Mouse (Mus musculus) G1E (cell line): ENCODE data around the gene Pla2g2c. TPM values are rescaled to one million over a fixed set of nuclear protein-coding genes. Genes with fewer than 3 reads are reported as not detected.

Experiments used
- ATAC-seq: 2 replicates; pipeline ENCODE4 v1.8.0; 2016; ENCODE audit warnings: mild to moderate bottlenecking; ENCODE audit not compliant: insufficient number of reproducible peaks, poor library complexity, low FRiP score, severe bottlenecking; ENCODE audit errors: extremely low read depth
- DNase-seq: peaks from one replicate; pipeline ENCODE4 v3.0.0; 2012; ENCODE audit warnings: low spot score
- H3K27me3 ChIP-seq: 2 replicates; pipeline ENCODE4 v1.6.1; 2012; ENCODE audit warnings: mild to moderate bottlenecking, low read length, inconsistent platforms; ENCODE audit not compliant: insufficient read depth
- H3K36me3 ChIP-seq: replicated peaks from 2 replicates; pipeline ENCODE3; 2012; ENCODE audit warnings: mild to moderate bottlenecking, inconsistent platforms
- H3K4me1 ChIP-seq: 2 replicates; pipeline ENCODE4 v1.6.1; 2012; ENCODE audit warnings: low read depth, low read length, inconsistent platforms, mixed read lengths; ENCODE audit not compliant: insufficient read depth
- H3K4me3 ChIP-seq: 2 replicates; pipeline ENCODE4 v1.5.1; 2012; ENCODE audit warnings: low read depth, mild to moderate bottlenecking, inconsistent platforms, low read length, moderate library complexity, mixed read lengths
- H3K9me3 ChIP-seq: replicated peaks from 2 replicates; pipeline ENCODE4 v1.6.1; 2012; ENCODE audit warnings: inconsistent platforms
- CTCF ChIP-seq: IDR thresholded peaks from 2 replicates; pipeline ENCODE4 v1.5.1; 2012; ENCODE audit warnings: low read depth, low read length, inconsistent platforms, mixed read lengths
- GATA1 ChIP-seq: IDR thresholded peaks from 2 replicates; pipeline ENCODE4 v1.6.1; 2012; ENCODE audit warnings: borderline replicate concordance, low read length, inconsistent platforms, mixed read lengths
- GATA2 ChIP-seq: IDR thresholded peaks from 2 replicates; pipeline ENCODE4 v1.6.1; 2012; ENCODE audit warnings: low read depth, low read length, inconsistent platforms, borderline replicate concordance
- POLR2AphosphoS5 ChIP-seq: IDR thresholded peaks from 2 replicates; pipeline ENCODE4 v1.6.1; 2012; ENCODE audit warnings: low read depth, low read length, inconsistent platforms; ENCODE audit not compliant: insufficient replicate concordance
- TAL1 ChIP-seq: conservative IDR thresholded peaks from 2 replicates; pipeline ENCODE4 v1.6.1; 2012; ENCODE audit warnings: low read depth, low read length, inconsistent platforms, mixed read lengths
- polyA plus RNA-seq: library from polyadenylated mRNA; stranded (reverse); fragments of >175 nt; gene quantifications from 2 replicates; pipeline ENCODE4 v1.2.3, GENCODE M21; 2012
- total RNA-seq, 2 experiments: library from RNA; stranded (forward) in 1 of 2; stranded (reverse) in 1 of 2; fragments of 200-1000 nt in 1 of 2; fragments of >200 nt in 1 of 2; fragmentation: Nextera tagmentation in 1 of 2; gene quantifications; 2 replicates each; pipeline ENCODE4 v1.2.3; 2014 to 2017

Pla2g2c gene
- total and polyA plus RNA-seq, 3 experiments = 0.16 TPM; not detected in 2

DNA sequence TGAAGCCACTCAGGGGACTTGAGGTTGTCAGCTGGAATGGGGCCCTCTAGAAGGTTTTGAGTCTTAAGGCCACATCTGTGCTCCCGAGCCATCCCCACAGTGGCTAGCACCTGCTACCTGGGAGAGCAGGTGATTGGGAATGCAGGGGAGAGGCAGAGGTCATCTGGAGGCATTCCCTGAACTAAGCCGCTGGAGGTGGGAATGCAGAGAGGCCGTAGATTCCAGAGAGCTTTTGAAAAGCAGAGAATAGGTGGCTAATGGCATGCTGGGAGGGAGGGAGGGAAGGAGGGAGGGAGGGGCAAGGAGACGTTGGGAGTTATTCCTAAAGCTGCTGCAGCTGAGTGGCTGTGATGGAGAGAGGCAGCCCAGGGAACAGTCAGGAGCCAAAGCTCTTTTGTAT is 34.0 kb upstream of the Pla2g2c start:
- no peak for TF ChIP-seq CTCF
- no peak for TF ChIP-seq GATA2
- TF ChIP-seq GATA1 = no peak
- TF ChIP-seq TAL1 = no peak
- TF ChIP-seq POLR2AphosphoS5 = no peak
- DNase-seq (no peak), ATAC-seq (no peak)
- peaks cover 51% of the 10 kb centered on the region for H3K9me3 ChIP-seq
- H3K27me3 ChIP-seq = no peaks in the 10 kb centered on the region
- H3K36me3 ChIP-seq = no peaks in the 10 kb centered on the region
- H3K4me3 ChIP-seq = no peak overlapping the region
- H3K4me1 ChIP-seq = no peaks in the 10 kb centered on the region

DNA sequence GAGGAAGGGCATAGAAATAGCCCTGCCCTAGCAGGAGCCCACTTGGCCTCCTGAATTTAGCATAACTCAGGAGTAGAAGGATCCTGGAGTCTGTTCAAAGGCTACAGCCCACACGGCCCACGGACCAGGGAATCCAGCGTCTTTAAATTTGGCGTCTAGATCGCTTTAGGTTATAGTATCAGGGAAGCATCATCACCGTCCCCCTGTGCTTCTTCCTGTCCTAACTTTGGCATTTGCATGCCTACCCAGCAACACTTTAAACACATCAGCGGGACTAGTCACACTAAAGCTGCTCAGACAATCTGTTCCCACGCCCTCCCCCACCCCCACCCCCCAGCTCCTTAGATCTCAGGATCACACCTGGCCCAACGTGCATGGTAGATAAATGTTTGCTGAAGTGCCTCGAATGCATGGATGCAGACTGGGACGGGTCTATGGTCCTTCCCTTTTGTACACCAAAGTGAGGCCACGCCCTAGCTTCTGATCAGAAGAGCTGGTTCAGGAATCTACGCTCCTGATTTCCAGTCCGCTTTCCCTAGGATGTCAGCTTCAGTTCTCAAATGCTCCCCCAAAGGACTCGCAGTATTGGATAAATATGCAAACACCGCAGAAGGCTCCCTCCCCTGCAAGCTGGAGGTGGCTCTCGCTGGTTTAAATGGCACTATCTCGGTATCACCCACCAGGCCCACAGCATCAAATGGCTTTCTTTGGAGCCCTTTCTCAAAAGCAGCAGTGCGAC is 33.0 kb upstream of the Pla2g2c start:
- Histone ChIP-seq H3K4me1 (no peaks in the 10 kb centered on the region), H3K36me3 (no peaks in the 10 kb centered on the region), H3K27me3 (no peaks in the 10 kb centered on the region), H3K9me3 (peaks cover 48% of the 10 kb centered on the region), H3K4me3 (no peak overlapping the region)
- DNase-seq (no peak), ATAC-seq (no peak)
- no peak for TF ChIP-seq TAL1
- no peak for TF ChIP-seq POLR2AphosphoS5
- no peak for TF ChIP-seq GATA2
- no peak for TF ChIP-seq GATA1
- no peak for TF ChIP-seq CTCF

DNA sequence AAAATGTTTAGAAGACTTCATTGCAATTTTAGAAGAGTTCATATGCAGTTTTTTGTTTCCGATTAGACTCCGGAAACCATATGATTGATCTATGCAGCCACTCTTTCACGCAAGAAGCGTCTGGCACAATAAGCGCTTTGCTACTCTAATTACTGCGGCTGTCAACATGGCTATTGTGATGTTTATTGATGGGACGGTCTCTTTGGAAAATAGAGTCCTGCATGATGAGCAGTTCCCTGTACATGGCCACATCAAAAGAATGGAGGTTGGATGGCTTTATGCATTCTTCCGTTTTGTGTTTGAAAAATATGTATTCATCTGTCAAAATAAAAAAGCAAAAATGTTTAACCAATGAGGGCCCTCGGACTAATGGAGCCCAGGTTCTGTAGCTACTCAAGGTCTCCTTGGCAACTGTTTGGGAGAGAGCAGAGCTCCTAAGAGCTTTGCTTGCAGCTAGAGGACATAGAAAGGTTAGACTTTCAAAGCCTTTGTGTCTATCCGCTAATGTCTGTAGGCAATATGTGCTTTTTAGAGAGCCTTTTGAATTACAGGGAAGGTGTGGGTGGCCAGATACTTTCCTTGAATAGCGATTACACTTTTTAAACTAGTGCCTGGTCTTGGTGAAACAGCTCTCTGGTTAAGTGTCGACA is 31.4 kb upstream of the Pla2g2c start:
- no peaks in the 10 kb centered on the region for H3K36me3 ChIP-seq
- peaks cover 51% of the 10 kb centered on the region for H3K9me3 ChIP-seq
- DNase-seq (no peak), ATAC-seq (no peak)
- no peaks in the 10 kb centered on the region for H3K4me1 ChIP-seq
- no peak overlapping the region for H3K4me3 ChIP-seq
- TF ChIP-seq POLR2AphosphoS5 (no peak), GATA1 (no peak), CTCF (no peak), GATA2 (no peak), TAL1 (no peak)
- H3K27me3 ChIP-seq = no peaks in the 10 kb centered on the region

DNA sequence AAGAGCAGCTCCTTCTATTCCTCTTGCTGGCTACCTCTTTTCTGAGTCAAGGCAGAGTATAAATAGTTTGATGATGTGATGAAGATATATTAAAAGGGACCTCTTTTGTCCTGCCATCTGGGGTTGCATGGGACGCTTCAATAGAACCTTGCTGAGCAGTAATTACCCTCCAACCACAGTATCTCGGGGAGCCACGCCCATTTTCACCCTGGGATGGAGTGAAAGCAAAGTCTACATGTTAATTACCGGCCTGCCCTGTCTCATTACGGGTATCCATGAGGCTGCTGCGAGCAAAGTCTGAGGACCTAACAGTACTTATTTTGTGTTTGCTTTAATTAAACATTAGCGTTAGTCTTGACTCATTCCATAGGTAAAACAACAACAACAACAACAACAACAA is 27.9 kb upstream of the Pla2g2c start:
- no peak for ATAC-seq
- H3K4me1 ChIP-seq = no peaks in the 10 kb centered on the region
- no peak overlapping the region for H3K4me3 ChIP-seq
- no peak for TF ChIP-seq TAL1
- no peak for TF ChIP-seq GATA1
- TF ChIP-seq GATA2 = no peak
- TF ChIP-seq CTCF = no peak
- no peak for TF ChIP-seq POLR2AphosphoS5
- H3K36me3 ChIP-seq = no peaks in the 10 kb centered on the region
- peaks cover 44% of the 10 kb centered on the region for H3K9me3 ChIP-seq
- DNase-seq = no peak
- no peaks in the 10 kb centered on the region for H3K27me3 ChIP-seq

DNA sequence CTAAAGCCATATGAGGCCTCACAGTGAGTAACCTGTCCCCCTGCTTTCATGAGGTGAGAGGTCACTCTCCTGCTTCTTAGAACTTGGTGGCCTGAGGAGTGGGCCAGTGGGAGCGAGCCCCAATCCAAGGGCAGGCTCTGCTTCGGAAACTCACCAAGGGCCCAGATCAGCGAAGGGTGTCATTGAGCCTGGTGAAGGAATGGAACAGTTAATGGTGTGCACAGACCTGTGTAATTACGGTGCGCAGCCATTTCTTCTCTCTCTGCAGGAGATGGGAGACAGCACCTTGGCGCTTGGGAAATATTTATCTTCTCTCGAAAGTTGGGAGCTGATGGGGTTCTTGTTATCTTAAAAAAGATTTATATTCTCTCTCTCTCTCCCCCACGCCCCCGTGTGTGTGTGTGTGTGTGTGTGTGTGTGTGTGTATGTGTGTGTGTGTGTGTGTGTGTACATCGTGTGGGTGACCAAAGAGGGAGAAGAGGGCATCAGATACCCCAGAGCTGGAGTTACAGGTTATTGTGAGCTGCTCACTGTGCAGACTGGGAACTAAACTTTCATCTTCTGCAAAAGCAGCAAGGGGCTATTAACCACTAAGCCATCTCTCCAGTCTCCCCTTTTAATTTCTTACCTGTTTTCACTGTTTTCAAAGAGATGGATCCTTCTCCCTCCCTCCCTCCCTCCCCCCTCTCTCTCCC is 27.3 kb upstream of the Pla2g2c start:
- Histone ChIP-seq H3K36me3 (no peaks in the 10 kb centered on the region), H3K27me3 (no peaks in the 10 kb centered on the region), H3K4me1 (no peaks in the 10 kb centered on the region), H3K4me3 (no peak overlapping the region), H3K9me3 (peaks cover 41% of the 10 kb centered on the region)
- ATAC-seq (no peak), DNase-seq (no peak)
- TF ChIP-seq POLR2AphosphoS5 (no peak), GATA1 (no peak)

DNA sequence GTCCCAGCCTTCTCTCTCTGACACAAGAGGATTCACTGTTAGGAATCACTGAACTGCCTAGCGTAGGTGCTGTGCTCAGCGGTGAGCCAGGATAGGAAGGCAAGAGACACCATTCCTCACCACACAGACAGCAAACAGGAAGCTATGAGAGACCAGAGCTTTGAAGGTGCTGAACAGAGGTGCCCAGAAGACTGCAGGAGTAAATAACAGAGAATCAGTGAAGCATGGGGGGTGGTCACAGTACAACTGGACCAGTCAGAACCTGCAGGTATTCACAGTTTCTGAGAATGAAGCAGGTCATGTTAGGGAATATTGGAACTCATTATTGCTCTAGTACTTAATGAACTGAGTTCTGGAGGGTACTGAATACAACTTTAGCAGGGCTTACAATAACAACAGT is 26.3 kb upstream of the Pla2g2c start:
- H3K36me3 ChIP-seq = no peaks in the 10 kb centered on the region
- H3K4me3 ChIP-seq = no peak overlapping the region
- H3K27me3 ChIP-seq = no peaks in the 10 kb centered on the region
- DNase-seq (no peak), ATAC-seq (no peak)
- H3K9me3 ChIP-seq = peaks cover 50% of the 10 kb centered on the region
- H3K4me1 ChIP-seq = no peaks in the 10 kb centered on the region
- no peak for TF ChIP-seq CTCF
- TF ChIP-seq GATA2 = no peak
- TF ChIP-seq TAL1 = no peak
